ENCODE assay signal across 8 mouse cellular contexts in the genomic region with DNA sequence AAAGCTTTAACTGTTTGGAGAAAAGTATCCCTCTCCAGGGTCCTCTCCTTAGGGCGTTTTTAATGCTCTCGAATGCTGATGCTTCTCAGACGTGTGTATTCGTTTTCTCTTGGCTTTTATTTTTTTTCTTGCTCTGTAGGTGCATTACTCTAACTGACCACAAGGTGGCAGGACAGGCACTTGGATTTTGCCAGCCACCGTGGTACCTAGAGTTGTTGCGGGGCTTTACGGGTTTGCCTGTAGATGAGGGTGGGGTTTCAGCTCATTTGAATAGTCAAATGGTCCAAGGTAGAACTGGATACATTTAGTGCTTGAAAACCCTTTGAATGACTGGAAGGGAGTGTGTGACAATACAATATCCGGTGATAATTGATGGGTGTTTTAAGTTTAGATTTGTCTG.
DNase-seq lines count a peak whose midpoint lies in the region; ATAC-seq and TF ChIP-seq lines count a peak whose summit lies in the region.

No protein-coding gene starts in this region.

- H3K27me3 ChIP-seq in hindbrain, postnatal 0 days (ENCODE audit: insufficient read depth, low read length), result no peaks in the 10 kb centered on the region
- no peaks in the 10 kb centered on the region for H3K27me3 ChIP-seq in lung, postnatal 0 days (replicated peaks; ENCODE audit: insufficient read depth, low read length)

- H3K9me3 ChIP-seq in hindbrain, postnatal 0 days (ENCODE audit: low read length), result no peaks in the 10 kb centered on the region
- no peaks in the 10 kb centered on the region for H3K9me3 ChIP-seq in lung, postnatal 0 days (ENCODE audit: low read length)

- no peak overlapping the region for H3K4me2 ChIP-seq in hindbrain, postnatal 0 days (ENCODE audit: low read depth, low read length)
- no peak overlapping the region for H3K4me2 ChIP-seq in lung, postnatal 0 days (replicated peaks; ENCODE audit: low read depth, low read length)

- no peak overlapping the region for H3K4me3 ChIP-seq in hindbrain, postnatal 0 days (ENCODE audit: low read length)
- no peak overlapping the region for H3K4me3 ChIP-seq in lung, postnatal 0 days (ENCODE audit: low read depth, low read length)

- no peak for TF ChIP-seq EP300 in lung, postnatal 0 days (IDR thresholded peaks at IDR 0.05)

- WGBS in hindbrain, postnatal 0 days, result 12% methylated on average over 8 of the region's 8 CpGs
- 11% methylated on average over 8 of the region's 8 CpGs for WGBS in lung, postnatal 0 days

- ATAC-seq in hindbrain, postnatal 0 days, result peak; percentile 74
- no peak for ATAC-seq in lung, postnatal 0 days

- peak; percentile 94 for TF ChIP-seq CTCF in hindbrain, postnatal 0 days (IDR thresholded peaks at IDR 0.05; ENCODE audit: low read depth)
- TF ChIP-seq CTCF in lung, postnatal 0 days (IDR thresholded peaks at IDR 0.05), result peak; percentile 89

- H3K36me3 ChIP-seq in hindbrain, postnatal 0 days (ENCODE audit: insufficient read depth, low read length), result no peaks in the 10 kb centered on the region
- H3K36me3 ChIP-seq in lung, postnatal 0 days (ENCODE audit: insufficient read depth, low read length), result no peaks in the 10 kb centered on the region

- no peaks in the 10 kb centered on the region for H3K4me1 ChIP-seq in hindbrain, postnatal 0 days (ENCODE audit: insufficient read depth, low read length)
- no peaks in the 10 kb centered on the region for H3K4me1 ChIP-seq in lung, postnatal 0 days (ENCODE audit: insufficient read depth, low read depth, low read length)

- H3K27ac ChIP-seq in hindbrain, postnatal 0 days, result no peak overlapping the region
- no peak overlapping the region for H3K27ac ChIP-seq in lung, postnatal 0 days (ENCODE audit: low read length)

- H3K9ac ChIP-seq in hindbrain, postnatal 0 days (replicated peaks; ENCODE audit: low read length), result no peak overlapping the region
- no peak overlapping the region for H3K9ac ChIP-seq in lung, postnatal 0 days (replicated peaks; ENCODE audit: low read depth)

- peak; percentile 12 to 61 for DNase-seq in adrenal gland, adult (ENCODE audit: inconsistent age in 2 of 2, low spot score in 1 of 2)
- DNase-seq in adrenal gland, postnatal 4 days (ENCODE audit: low spot score in 2 of 2), result no peak
- peak; percentile 40 for DNase-seq in right cerebral cortex, adult 18-20 months
- DNase-seq in right cerebral cortex, postnatal 36 days (ENCODE audit: low spot score in 2 of 2), result no peak
- peak; percentile 46 for DNase-seq in embryo, embryonic 11.5 days (ENCODE audit: low read depth, low spot score)
- peak; percentile 83 for DNase-seq in hindbrain, postnatal 0 days (ENCODE audit: low spot score)
- DNase-seq in lung, postnatal 0 days (ENCODE audit: low spot score), result peak; percentile 56
- peak; percentile 55 to 72 for DNase-seq in right cerebral cortex, postnatal 10 days (ENCODE audit: low spot score in 2 of 2)

Comparison
In these comparisons a context has a peak if more than half of its experiments do, and no peak if none do; other contexts are left out.
1. DNase-seq: peak in adrenal gland, adult (2 of 2), right cerebral cortex, adult 18-20 months (single experiment), embryo, embryonic 11.5 days (single experiment), hindbrain, postnatal 0 days (single experiment), lung, postnatal 0 days (single experiment) and right cerebral cortex, postnatal 10 days (2 of 2); none in adrenal gland, postnatal 4 days (0 of 2) and right cerebral cortex, postnatal 36 days (0 of 2).